Mouse (Mus musculus) lung, adult 2 months (tissue): ENCODE measurements around the gene H2-Ab1. TPM values are rescaled to one million over a fixed set of nuclear protein-coding genes. Genes with fewer than 3 reads are reported as not detected.
A peak's percentile ranks its signal among the peaks of the same experiment; 100 is the strongest.

ENCODE experiments used
- DNase-seq: peaks from one replicate; pipeline ENCODE4 v3.0.0; 2022
- H3K4me1 ChIP-seq: fragments of 200-500 bp; 2 replicates; pipeline ENCODE4 v1.6.1; 2011; ENCODE audit warnings: low read length; ENCODE audit not compliant: control insufficient read depth, insufficient read depth
- H3K4me3 ChIP-seq: fragments of 200-500 bp; replicated peaks from 2 replicates; pipeline ENCODE3; 2011; ENCODE audit warnings: low read depth, mild to moderate bottlenecking, control low read depth, low read length; ENCODE audit errors: extremely low read depth
- CTCF ChIP-seq: fragments of 200-500 bp; IDR thresholded peaks from 2 replicates; pipeline ENCODE4 v1.5.1; 2011; ENCODE audit warnings: mild to moderate bottlenecking, low read length, control low read depth; ENCODE audit not compliant: insufficient read depth
- POLR2A ChIP-seq: fragments of 200-500 bp; IDR thresholded peaks from 2 replicates; pipeline ENCODE4 v1.6.1; 2011; ENCODE audit warnings: low read depth, mild to moderate bottlenecking, control low read depth, low read length, borderline replicate concordance; ENCODE audit errors: extremely low read depth
- WGBS: fragments of 180-500 bp; shearing (Covaris S2); methylation state at CpG from one replicate; pipeline ENCODE4 v1.1.7; 2018; 5-methylcytosine and 5-hydroxymethylcytosine counted together
- polyA plus RNA-seq: library from polyadenylated mRNA; depleted of rRNA; stranded (reverse); fragments of >200 nt; gene quantifications from 2 replicates; pipeline ENCODE4 v1.2.3, GENCODE M21; 2012

Gene H2-Ab1
- polyA plus RNA-seq, 1 experiment, result 1,370 TPM

GRCm38 (mm10) chr17:34268748-34269147 lies 11.3 kb downstream of the H2-Ab1 start:
- H3K4me3 ChIP-seq, result no peak overlapping the region
- no peak for DNase-seq
- whole genome bisulfite sequencing, result 84% methylated on average over 2 of the region's 2 CpGs
- TF ChIP-seq POLR2A (no peak), CTCF (no peak)
- no peaks in the 10 kb centered on the region; the same call in 1 of the 2 replicates for H3K4me1 ChIP-seq

GRCm38 (mm10) chr17:34269817-34270216 lies 12.3 kb downstream of the H2-Ab1 start:
- WGBS, result 75% methylated on average over 4 of the region's 4 CpGs
- no peak for DNase-seq
- Histone ChIP-seq H3K4me3 (no peak overlapping the region), H3K4me1 (no peaks in the 10 kb centered on the region; the same call in 1 of the 2 replicates)
- TF ChIP-seq CTCF (no peak), POLR2A (no peak)

GRCm38 (mm10) chr17:34270230-34270629 lies 12.7 kb downstream of the H2-Ab1 start:
- no peak for DNase-seq
- 76% methylated on average over 2 of the region's 2 CpGs for WGBS

GRCm38 (mm10) chr17:34270940-34271339 lies 13.5 kb downstream of the H2-Ab1 start:
- H3K4me3 ChIP-seq, result no peak overlapping the region
- no peak for DNase-seq
- no peaks in the 10 kb centered on the region for H3K4me1 ChIP-seq
- TF ChIP-seq CTCF, result no peak
- TF ChIP-seq POLR2A, result no peak
- WGBS, result 74% methylated on average over 2 of the region's 2 CpGs

More at GRCm38 (mm10) chr17:34270230-34270629, 12.7 kb downstream of the H2-Ab1 start:
- Histone ChIP-seq H3K4me3 (no peak overlapping the region), H3K4me1 (no peaks in the 10 kb centered on the region)
- no peak for TF ChIP-seq CTCF
- TF ChIP-seq POLR2A, result no peak

- WGBS, result 81% methylated on average over 1 of the region's 1 CpGs
- Histone ChIP-seq H3K4me3 (no peak overlapping the region), H3K4me1 (no peaks in the 10 kb centered on the region)
- DNase-seq, result no peak
- TF ChIP-seq POLR2A (no peak), CTCF (no peak)
Measured at GRCm38 (mm10) chr17:34272102-34272501, 14.6 kb downstream of the H2-Ab1 start.

- WGBS, result 67% methylated on average over 1 of the region's 1 CpGs
- DNase-seq, result no peak
- no peak overlapping the region for H3K4me3 ChIP-seq
- H3K4me1 ChIP-seq, result no peaks in the 10 kb centered on the region
- TF ChIP-seq POLR2A (no peak), CTCF (no peak)
Measured at GRCm38 (mm10) chr17:34280499-34281038, 23.1 kb downstream of the H2-Ab1 start.

GRCm38 (mm10) chr17:34281836-34282235 lies 24.3 kb downstream of the H2-Ab1 start:
- DNase-seq, result no peak
- TF ChIP-seq CTCF (no peak), POLR2A (no peak)
- 42% methylated on average over 1 of the region's 1 CpGs for WGBS
- Histone ChIP-seq H3K4me3 (no peak overlapping the region), H3K4me1 (no peaks in the 10 kb centered on the region)

GRCm38 (mm10) chr17:34285371-34285770 lies 27.9 kb downstream of the H2-Ab1 start:
- Histone ChIP-seq H3K4me1 (no peaks in the 10 kb centered on the region), H3K4me3 (peak overlapping the region; percentile 7)
- DNase-seq, result no peak
- TF ChIP-seq CTCF (no peak), POLR2A (0 out of 2 replicates have a peak, but pooled peaks have one; percentile 35)
- WGBS, result 65% methylated on average over 4 of the region's 4 CpGs

- peak; percentile 76 for TF ChIP-seq CTCF
- TF ChIP-seq POLR2A, result no peak
- H3K4me1 ChIP-seq, result no peaks in the 10 kb centered on the region
- no peak for DNase-seq
- WGBS, result 28% methylated on average over 4 of the region's 4 CpGs
- peak overlapping the region; percentile 8 for H3K4me3 ChIP-seq
Measured at GRCm38 (mm10) chr17:34285848-34286247, 28.4 kb downstream of the H2-Ab1 start.

GRCm38 (mm10) chr17:34286501-34286900 lies 29.0 kb downstream of the H2-Ab1 start:
- Histone ChIP-seq H3K4me3 (peak overlapping the region; percentile 35), H3K4me1 (no peaks in the 10 kb centered on the region)
- DNase-seq, result no peak
- TF ChIP-seq CTCF (no peak), POLR2A (no peak)
- WGBS, result 52% methylated on average over 5 of the region's 5 CpGs
